Mouse (Mus musculus): ENCODE results near the gene Itsn1. TPM values are rescaled to one million over a fixed set of nuclear protein-coding genes. Genes with fewer than 3 reads are reported as not detected.

Gene Itsn1
- polyA plus RNA-seq, 1 experiment from 2014 or later: 55.2 TPM

DNA sequence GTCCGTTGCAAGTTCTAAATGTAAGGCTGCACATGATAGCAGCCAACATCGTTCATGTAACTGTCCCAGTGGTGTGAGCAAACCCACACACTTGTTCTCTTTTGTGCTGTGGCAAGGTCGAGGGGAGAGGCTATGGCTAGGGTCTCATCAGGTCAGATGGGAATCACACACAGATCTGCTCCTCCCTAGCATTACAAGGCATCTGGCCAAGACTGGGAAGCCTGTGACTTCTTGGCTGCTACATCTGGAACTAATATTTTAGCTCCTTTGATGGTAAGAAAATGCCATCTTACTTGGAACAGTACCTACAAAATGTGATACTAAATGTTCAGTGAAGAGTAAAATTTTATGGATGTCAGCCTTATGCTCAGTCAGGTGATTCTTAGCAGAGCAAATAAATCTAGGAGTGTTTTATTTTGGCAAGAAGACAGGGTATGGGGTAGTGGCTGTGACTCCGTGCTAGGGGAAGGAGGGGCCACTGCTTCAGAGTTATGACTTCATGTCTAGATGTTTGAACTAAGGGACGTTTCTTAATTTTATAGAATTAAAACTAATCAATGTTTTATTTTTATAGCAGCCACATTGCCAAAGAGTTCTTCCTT is 73.5 kb downstream of the Itsn1 start:
- ATAC-seq (ENCODE audit: low FRiP score): no peak
- Histone ChIP-seq H3K36me3 (peaks cover 47% of the 10 kb centered on the region), H3K4me2 (no peak overlapping the region), H3K27me3 (no peaks in the 10 kb centered on the region), H3K9me3 (no peaks in the 10 kb centered on the region), H3K4me1 (replicated peaks) (no peaks in the 10 kb centered on the region), H3K27ac (no peak overlapping the region), H3K4me3 (no peak overlapping the region), H3K9ac (no peak overlapping the region)
- WGBS: 80% methylated on average over 5 of the region's 5 CpGs

DNA sequence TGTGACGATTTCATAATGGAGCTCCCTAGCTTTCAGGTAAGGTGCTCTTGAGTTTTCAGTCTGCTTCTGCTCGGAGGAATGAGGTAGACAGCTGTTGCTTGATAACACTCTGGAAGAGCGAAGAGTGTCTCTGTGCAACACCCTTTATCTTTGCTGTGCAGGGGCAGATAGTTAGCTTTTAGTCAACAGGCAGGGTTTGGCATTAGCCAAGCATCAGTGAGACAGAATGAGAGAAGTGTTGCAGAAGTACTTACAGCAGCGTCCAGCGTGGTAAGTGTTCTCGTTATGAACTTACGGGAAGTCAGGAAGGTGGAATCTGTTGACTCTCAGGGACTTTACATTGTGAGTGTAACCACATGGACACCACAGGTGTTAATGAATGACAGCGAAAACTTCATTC is 75.3 kb downstream of the Itsn1 start:
- H3K4me3 ChIP-seq: no peak overlapping the region
- H3K4me2 ChIP-seq: no peak overlapping the region
- WGBS: 92% methylated on average over 8 of the region's 8 CpGs
- no peaks in the 10 kb centered on the region for H3K9me3 ChIP-seq
- peaks cover 57% of the 10 kb centered on the region for H3K36me3 ChIP-seq
- H3K27me3 ChIP-seq: no peaks in the 10 kb centered on the region
- H3K27ac ChIP-seq: no peak overlapping the region
- no peaks in the 10 kb centered on the region for H3K4me1 ChIP-seq (replicated peaks)
- no peak overlapping the region for H3K9ac ChIP-seq
- no peak for ATAC-seq (ENCODE audit: low FRiP score)

GRCm38 (mm10) chr16:91804831-91805230 is 75.8 kb downstream of the Itsn1 start:
- no peak overlapping the region for H3K9ac ChIP-seq
- H3K4me2 ChIP-seq: no peak overlapping the region
- H3K4me3 ChIP-seq: no peak overlapping the region
- 79% methylated on average over 5 of the region's 5 CpGs for WGBS
- no peaks in the 10 kb centered on the region for H3K27me3 ChIP-seq
- H3K27ac ChIP-seq: no peak overlapping the region
- no peaks in the 10 kb centered on the region for H3K4me1 ChIP-seq (replicated peaks)
- ATAC-seq (ENCODE audit: low FRiP score): no peak
- no peaks in the 10 kb centered on the region for H3K9me3 ChIP-seq
- H3K36me3 ChIP-seq: peaks cover 61% of the 10 kb centered on the region

GRCm38 (mm10) chr16:91810235-91810634 is 81.2 kb downstream of the Itsn1 start:
- 94% methylated on average over 7 of the region's 7 CpGs for WGBS
- ATAC-seq (ENCODE audit: low FRiP score): no peak
- Histone ChIP-seq H3K4me1 (replicated peaks) (no peaks in the 10 kb centered on the region), H3K4me2 (no peak overlapping the region), H3K4me3 (no peak overlapping the region), H3K27me3 (no peaks in the 10 kb centered on the region), H3K9ac (no peak overlapping the region), H3K9me3 (no peaks in the 10 kb centered on the region), H3K27ac (no peak overlapping the region), H3K36me3 (peaks cover 71% of the 10 kb centered on the region)

DNA sequence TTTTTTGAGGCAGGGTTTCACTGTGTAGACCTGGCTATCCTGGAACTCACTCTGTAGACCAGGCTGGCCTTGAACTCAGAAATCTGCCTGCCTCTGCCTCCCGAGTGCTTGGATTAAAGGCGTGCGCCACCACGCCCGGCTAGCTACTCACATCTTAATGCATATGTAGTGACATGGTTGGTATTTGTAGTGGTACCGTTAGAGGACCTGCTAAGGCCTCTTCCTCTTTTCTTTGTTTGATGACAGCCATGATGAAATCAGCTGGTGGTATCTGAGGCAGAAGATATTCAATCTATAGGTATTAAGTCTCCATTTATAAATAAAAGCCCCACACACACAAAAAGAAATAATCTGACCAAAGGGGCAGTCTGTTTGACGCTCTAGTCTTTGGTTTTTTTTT is 82.3 kb downstream of the Itsn1 start:
- Histone ChIP-seq H3K4me1 (replicated peaks) (no peaks in the 10 kb centered on the region), H3K4me2 (no peak overlapping the region), H3K4me3 (no peak overlapping the region), H3K27me3 (no peaks in the 10 kb centered on the region), H3K36me3 (peaks cover 73% of the 10 kb centered on the region), H3K27ac (no peak overlapping the region), H3K9me3 (no peaks in the 10 kb centered on the region), H3K9ac (no peak overlapping the region)
- WGBS: 92% methylated on average over 7 of the region's 7 CpGs
- no peak for ATAC-seq (ENCODE audit: low FRiP score)

- ATAC-seq (ENCODE audit: low FRiP score): no peak
These were observed 82.8 kb downstream of the Itsn1 start for GRCm38 (mm10) chr16:91811876-91812275.

DNA sequence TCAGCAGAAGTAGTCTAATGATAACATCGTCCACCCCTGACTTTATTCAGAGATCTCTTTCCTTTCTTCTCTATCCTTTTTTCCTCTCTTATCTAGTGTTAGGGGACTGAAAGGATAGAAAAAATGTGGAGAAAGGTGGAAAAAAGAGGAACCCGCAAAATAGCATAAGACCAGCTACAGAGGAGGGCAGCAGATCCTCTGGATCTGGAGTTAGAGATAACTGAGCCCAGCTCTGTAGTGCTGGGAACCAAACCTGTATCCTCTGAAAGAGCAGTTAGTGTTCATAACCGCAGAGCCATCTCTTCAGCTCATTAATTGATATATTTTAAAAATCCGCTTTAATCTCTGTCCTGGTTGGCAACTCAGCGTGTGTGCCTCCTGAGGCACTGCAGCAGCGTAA is 84.5 kb downstream of the Itsn1 start:
- WGBS: 91% methylated on average over 6 of the region's 6 CpGs
- H3K4me1 ChIP-seq (replicated peaks): no peaks in the 10 kb centered on the region
- no peaks in the 10 kb centered on the region for H3K27me3 ChIP-seq
- ATAC-seq (ENCODE audit: low FRiP score): no peak
- H3K9ac ChIP-seq: no peak overlapping the region
- H3K9me3 ChIP-seq: no peaks in the 10 kb centered on the region
- H3K4me2 ChIP-seq: no peak overlapping the region
- H3K27ac ChIP-seq: no peak overlapping the region
- H3K36me3 ChIP-seq: peaks cover 85% of the 10 kb centered on the region
- H3K4me3 ChIP-seq: no peak overlapping the region

More at GRCm38 (mm10) chr16:91811876-91812275, 82.8 kb downstream of the Itsn1 start:
- no peaks in the 10 kb centered on the region for H3K27me3 ChIP-seq
- no peak overlapping the region for H3K4me3 ChIP-seq
- WGBS: 93% methylated on average over 9 of the region's 9 CpGs
- no peak overlapping the region for H3K27ac ChIP-seq
- H3K4me2 ChIP-seq: no peak overlapping the region
- H3K9ac ChIP-seq: no peak overlapping the region
- H3K36me3 ChIP-seq: peaks cover 76% of the 10 kb centered on the region
- no peaks in the 10 kb centered on the region for H3K9me3 ChIP-seq
- H3K4me1 ChIP-seq (replicated peaks): no peaks in the 10 kb centered on the region

- Histone ChIP-seq H3K4me2 (no peak overlapping the region), H3K4me3 (no peak overlapping the region), H3K27me3 (no peaks in the 10 kb centered on the region), H3K36me3 (peaks cover 88% of the 10 kb centered on the region), H3K27ac (no peak overlapping the region), H3K9me3 (no peaks in the 10 kb centered on the region), H3K9ac (no peak overlapping the region), H3K4me1 (replicated peaks) (no peaks in the 10 kb centered on the region)
- no peak for ATAC-seq (ENCODE audit: low FRiP score)
- WGBS: 97% methylated on average over 3 of the region's 3 CpGs
These were observed 86.0 kb downstream of the Itsn1 start for GRCm38 (mm10) chr16:91815067-91815466.

DNA sequence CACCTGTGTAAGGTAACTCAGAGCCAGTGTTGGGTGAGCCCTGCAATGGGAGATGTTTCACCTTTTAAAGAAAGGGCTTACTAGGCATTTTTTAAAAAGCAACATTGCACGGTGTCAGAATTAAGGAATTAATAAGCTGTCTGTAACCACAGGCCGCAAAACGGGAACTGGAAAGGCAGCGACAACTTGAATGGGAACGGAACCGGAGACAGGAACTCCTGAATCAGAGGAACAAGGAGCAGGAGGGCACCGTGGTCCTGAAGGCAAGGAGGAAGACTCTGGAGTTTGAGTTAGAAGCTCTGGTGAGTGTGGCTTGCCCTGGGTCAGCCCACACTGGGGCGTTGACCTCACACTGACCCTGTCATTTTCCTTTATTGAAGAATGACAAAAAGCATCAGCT is 91.2 kb downstream of the Itsn1 start:
- Histone ChIP-seq H3K4me3 (no peak overlapping the region), H3K36me3 (peaks cover 82% of the 10 kb centered on the region), H3K27me3 (no peaks in the 10 kb centered on the region), H3K9ac (no peak overlapping the region), H3K9me3 (no peaks in the 10 kb centered on the region), H3K27ac (no peak overlapping the region), H3K4me1 (replicated peaks) (no peaks in the 10 kb centered on the region), H3K4me2 (no peak overlapping the region)
- WGBS: 91% methylated on average over 8 of the region's 8 CpGs
- no peak for ATAC-seq (ENCODE audit: low FRiP score)

DNA sequence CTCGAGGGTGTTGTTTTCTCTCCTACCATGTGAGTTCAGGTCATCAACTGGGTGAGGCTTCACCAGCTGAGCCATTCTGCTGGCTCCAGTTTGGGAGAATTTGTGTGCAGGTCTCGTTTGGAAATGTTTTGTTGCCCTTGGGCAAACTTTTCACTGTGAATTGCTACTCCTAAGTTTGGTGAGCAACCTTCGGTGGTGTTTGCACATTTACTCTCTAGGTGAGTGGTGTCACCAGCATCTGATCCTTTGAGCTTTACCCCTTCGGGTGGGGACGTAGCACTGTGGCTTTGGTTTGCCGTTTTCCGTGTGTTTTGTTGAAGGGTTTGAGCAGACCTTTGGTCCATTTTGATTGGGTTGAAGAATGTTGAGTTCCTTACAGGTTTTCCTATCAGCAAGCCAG is 93.2 kb downstream of the Itsn1 start:
- H3K9ac ChIP-seq: no peak overlapping the region
- no peak overlapping the region for H3K27ac ChIP-seq
- 91% methylated on average over 7 of the region's 7 CpGs for WGBS
- no peak for ATAC-seq (ENCODE audit: low FRiP score)
- H3K4me1 ChIP-seq (replicated peaks): peaks cover 8% of the 10 kb centered on the region; the same call in 1 of the 2 replicates
- peaks cover 69% of the 10 kb centered on the region for H3K36me3 ChIP-seq
- H3K4me2 ChIP-seq: no peak overlapping the region
- H3K9me3 ChIP-seq: no peaks in the 10 kb centered on the region
- H3K4me3 ChIP-seq: no peak overlapping the region
- no peaks in the 10 kb centered on the region for H3K27me3 ChIP-seq

DNA sequence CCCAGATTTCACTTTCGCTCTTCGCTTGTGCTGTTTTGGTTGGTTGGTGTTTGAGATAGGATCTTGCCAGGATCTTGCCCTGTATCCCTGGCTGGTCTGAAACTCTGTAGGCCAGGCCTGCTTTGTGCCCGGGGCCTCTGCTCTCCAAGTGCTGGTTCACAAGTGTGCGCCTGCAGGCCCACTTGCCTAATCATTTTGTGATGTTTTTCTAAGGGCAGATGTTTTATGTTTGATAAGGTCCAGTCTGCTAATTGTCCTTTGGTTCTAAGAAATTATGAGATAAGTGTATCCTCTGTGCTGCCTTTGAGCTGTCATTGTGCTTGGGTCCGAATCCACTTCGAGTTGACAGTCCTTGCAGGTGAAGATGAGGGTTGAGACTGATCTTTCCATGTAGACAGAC is 93.7 kb downstream of the Itsn1 start:
- WGBS: 96% methylated on average over 6 of the region's 6 CpGs
- peaks cover 67% of the 10 kb centered on the region for H3K36me3 ChIP-seq
- H3K27me3 ChIP-seq: no peaks in the 10 kb centered on the region
- H3K4me3 ChIP-seq: no peak overlapping the region
- ATAC-seq (ENCODE audit: low FRiP score): no peak
- H3K4me2 ChIP-seq: no peak overlapping the region
- H3K4me1 ChIP-seq (replicated peaks): peaks cover 8% of the 10 kb centered on the region; the same call in 1 of the 2 replicates
- no peak overlapping the region for H3K9ac ChIP-seq
- H3K9me3 ChIP-seq: no peaks in the 10 kb centered on the region
- H3K27ac ChIP-seq: no peak overlapping the region

DNA sequence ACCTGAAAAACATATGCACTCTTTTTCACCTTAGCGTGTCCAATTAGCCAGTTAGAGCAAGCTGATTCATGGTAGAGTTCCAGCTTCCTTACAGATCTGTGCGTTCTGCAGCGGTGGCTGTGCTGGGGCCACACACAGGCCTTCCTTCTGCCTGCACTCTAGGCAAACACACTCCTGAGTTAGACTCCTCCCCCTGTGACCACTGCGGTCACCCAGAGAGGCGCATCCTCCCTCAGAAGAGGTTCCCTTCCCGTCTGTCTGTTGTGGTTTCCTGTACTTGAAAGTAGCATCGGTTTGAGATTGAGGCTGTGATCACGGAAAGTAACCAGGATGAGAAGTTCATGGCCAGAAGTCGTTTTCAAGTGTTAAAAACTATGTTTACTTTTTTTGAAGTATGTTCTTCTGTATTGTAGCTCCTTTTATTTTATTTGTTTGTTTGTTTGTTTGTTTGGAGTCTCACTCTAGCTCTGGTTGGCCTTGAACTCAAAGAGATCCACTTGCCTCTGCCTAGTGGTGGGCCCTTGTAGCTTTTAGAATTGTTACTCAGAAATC is 96.8 kb downstream of the Itsn1 start:
- Histone ChIP-seq H3K4me1 (replicated peaks) (peaks cover 19% of the 10 kb centered on the region), H3K27me3 (no peaks in the 10 kb centered on the region), H3K36me3 (peaks cover 63% of the 10 kb centered on the region), H3K27ac (no peak overlapping the region), H3K4me3 (no peak overlapping the region), H3K9ac (no peak overlapping the region), H3K4me2 (no peak overlapping the region), H3K9me3 (no peaks in the 10 kb centered on the region)
- no peak for ATAC-seq (ENCODE audit: low FRiP score)
- 63% methylated on average over 9 of the region's 9 CpGs for WGBS

GRCm38 (mm10) chr16:91826893-91827292 is 97.8 kb downstream of the Itsn1 start:
- 32% methylated on average over 2 of the region's 2 CpGs for WGBS
- H3K27ac ChIP-seq: peak overlapping the region; percentile 60
- H3K9ac ChIP-seq: no peak overlapping the region
- H3K4me1 ChIP-seq (replicated peaks): peaks cover 19% of the 10 kb centered on the region
- H3K27me3 ChIP-seq: no peaks in the 10 kb centered on the region
- no peak overlapping the region for H3K4me2 ChIP-seq
- H3K4me3 ChIP-seq: no peak overlapping the region
- no peaks in the 10 kb centered on the region for H3K9me3 ChIP-seq
- peaks cover 59% of the 10 kb centered on the region for H3K36me3 ChIP-seq
- ATAC-seq (ENCODE audit: low FRiP score): no peak

Data from hindbrain, embryonic 13.5 days (tissue).